Mouse (Mus musculus) kidney, adult 2 months (tissue): ENCODE results near the gene Sesn2.

Experiments
- CTCF ChIP-seq: fragments of 200-500 bp; conservative IDR thresholded peaks from 2 replicates; pipeline ENCODE4 v1.5.1; 2011; ENCODE audit warnings: low read depth, mild to moderate bottlenecking, control low read depth, low read length, moderate library complexity, mixed read lengths; ENCODE audit not compliant: insufficient read depth, insufficient read length
- POLR2A ChIP-seq: fragments of 200-500 bp; IDR thresholded peaks from one replicate; pipeline ENCODE4 v1.6.1; 2011; ENCODE audit warnings: low read depth, low read length, control low read depth

DNA sequence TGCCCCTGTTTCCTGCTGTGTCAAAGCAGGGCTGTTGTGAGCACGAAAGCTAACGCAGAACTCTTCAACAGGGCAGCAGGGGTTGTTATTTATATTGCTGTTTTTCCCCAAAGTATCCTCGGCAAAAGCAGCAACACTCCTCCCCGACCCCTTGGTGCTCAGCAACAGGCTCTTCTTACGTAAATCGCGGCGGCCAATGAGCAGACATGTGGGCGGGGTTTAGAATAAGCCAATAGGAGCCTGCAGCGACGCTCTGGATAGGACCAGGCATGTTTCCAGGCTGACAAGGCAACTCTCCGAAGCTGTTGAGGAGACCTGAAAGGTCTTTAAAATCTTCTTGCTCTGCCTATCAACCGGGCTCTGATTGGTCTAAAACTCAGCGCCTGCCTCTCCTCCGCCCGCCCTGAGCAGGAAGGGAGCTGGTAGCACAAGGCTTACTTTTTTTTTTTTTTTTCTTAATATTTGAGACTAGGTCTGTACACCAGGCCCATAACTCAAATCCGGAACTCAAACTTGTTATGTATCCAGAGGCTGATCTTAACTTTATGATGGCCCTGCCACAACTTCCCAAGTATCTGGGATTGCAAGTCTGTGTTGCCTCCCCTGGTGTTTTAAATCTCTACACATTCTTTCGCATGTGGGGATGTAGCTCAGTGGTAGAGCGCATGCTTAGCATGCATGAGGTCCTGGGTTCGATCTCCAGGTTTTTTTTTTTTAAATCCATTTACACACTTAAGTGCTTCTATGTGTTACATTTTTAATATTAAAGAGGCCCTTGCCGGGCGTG lies 5.3 kb upstream of the Sesn2 start:
- TF ChIP-seq CTCF (no peak), POLR2A (peak; percentile 31)
